Mouse (Mus musculus): ENCODE data around the gene Map2k6. TPM values are rescaled to one million over a fixed set of nuclear protein-coding genes. Genes with fewer than 3 reads are reported as not detected.

Gene Map2k6
- polyA plus RNA-seq, 1 experiment from 2014 or later: 27.3 TPM

DNA sequence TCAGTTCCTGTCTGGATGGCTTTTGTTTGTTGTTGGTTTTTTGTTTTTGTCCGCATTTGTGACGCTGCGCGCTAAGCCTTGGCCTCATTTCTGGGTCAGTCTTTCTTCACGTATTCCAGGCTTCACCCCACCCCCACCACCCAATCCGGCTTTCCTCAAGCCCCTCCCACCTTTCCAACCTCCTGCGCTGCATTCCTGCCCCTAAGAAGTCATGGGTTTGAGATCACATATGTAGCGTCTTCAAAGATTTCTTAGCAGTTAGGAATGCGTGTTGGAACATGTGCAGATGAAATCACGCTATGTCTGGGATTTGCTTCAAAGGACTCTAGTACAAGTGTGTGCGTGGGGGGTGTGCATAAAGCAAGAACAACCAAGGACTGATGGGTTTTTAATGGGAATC is 50.3 kb downstream of the Map2k6 start:
- no peak overlapping the region for H3K4me3 ChIP-seq (ENCODE audit: low read depth, low read length)
- ATAC-seq (ENCODE audit: insufficient number of reproducible peaks, insufficient read depth, low FRiP score, low read depth): no peak
- no peak overlapping the region for H3K9ac ChIP-seq (replicated peaks; ENCODE audit: low read depth, low read length)
- no peaks in the 10 kb centered on the region for H3K27me3 ChIP-seq (ENCODE audit: control insufficient read depth, insufficient read depth, low read length)
- peak overlapping the region; percentile 32 for H3K4me2 ChIP-seq (replicated peaks; ENCODE audit: low read depth, low read length)
- H3K27ac ChIP-seq (ENCODE audit: low read length): no peak overlapping the region
- H3K36me3 ChIP-seq (ENCODE audit: control insufficient read depth, insufficient read depth, low read length): no peaks in the 10 kb centered on the region
- 25% methylated on average over 11 of the region's 11 CpGs for WGBS
- no peaks in the 10 kb centered on the region for H3K9me3 ChIP-seq (ENCODE audit: control insufficient read depth, low read depth, low read length)
- H3K4me1 ChIP-seq (ENCODE audit: control insufficient read depth, insufficient read depth, low read length): peaks cover 33% of the 10 kb centered on the region

DNA sequence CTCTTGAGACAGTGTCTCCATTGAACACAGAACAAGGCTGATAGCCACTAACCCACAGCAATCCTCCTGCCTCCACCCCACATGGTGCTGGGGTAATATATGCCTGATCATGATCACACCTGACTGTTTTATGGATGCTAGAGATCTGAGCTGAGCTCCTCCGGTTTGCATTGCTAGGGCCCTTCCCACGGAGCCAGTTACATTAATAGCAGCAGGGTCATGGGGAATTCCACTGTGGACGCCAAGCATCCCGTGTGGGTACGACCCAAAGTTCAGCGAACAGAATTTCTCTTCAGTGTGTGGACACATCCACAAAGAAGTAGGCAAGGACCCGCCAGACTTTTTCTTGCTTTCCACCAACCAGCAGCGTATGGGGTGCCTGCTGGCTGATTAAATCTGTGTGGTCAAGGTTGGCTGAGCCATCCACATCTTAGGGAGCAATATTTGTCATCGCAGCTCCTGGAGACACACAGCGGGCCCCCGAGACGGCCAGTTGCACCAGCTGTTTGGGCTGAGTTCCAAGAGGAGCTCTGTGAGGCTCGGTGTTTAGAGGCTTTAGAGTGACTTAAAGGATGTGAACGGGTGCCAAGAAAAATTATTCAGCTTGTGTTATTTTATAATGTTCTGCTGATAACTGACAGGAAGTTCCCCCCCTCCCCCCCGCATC is 51.3 kb downstream of the Map2k6 start:
- Histone ChIP-seq H3K27me3 (ENCODE audit: control insufficient read depth, insufficient read depth, low read length) (no peaks in the 10 kb centered on the region), H3K9me3 (ENCODE audit: control insufficient read depth, low read depth, low read length) (no peaks in the 10 kb centered on the region), H3K4me3 (ENCODE audit: low read depth, low read length) (no peak overlapping the region), H3K27ac (ENCODE audit: low read length) (no peak overlapping the region), H3K36me3 (ENCODE audit: control insufficient read depth, insufficient read depth, low read length) (no peaks in the 10 kb centered on the region), H3K4me1 (ENCODE audit: control insufficient read depth, insufficient read depth, low read length) (peaks cover 33% of the 10 kb centered on the region), H3K4me2 (replicated peaks; ENCODE audit: low read depth, low read length) (no peak overlapping the region), H3K9ac (replicated peaks; ENCODE audit: low read depth, low read length) (no peak overlapping the region)
- WGBS: 40% methylated on average over 15 of the region's 15 CpGs
- 0 out of 2 replicates have a peak, but pooled peaks have one; percentile 25 for ATAC-seq (ENCODE audit: insufficient number of reproducible peaks, insufficient read depth, low FRiP score, low read depth)

DNA sequence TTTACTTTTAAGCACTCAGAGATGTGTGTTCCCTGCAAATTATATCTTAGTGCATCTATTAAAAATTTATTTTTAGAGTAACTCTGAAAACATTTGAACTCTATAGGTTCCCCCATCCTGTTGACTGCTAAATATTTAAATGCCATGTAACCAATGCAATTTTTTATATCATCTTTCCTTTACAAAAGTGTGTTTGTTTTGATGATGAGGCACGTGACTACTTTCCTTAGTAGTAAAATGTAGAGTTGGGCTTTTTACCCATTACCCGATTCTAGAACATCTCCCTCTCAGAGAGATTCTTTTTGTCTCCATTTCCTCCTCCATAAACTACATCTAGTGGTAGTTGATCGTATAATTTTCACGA is 51.8 kb downstream of the Map2k6 start:
- no peak overlapping the region for H3K4me2 ChIP-seq (replicated peaks; ENCODE audit: low read depth, low read length)
- H3K27ac ChIP-seq (ENCODE audit: low read length): no peak overlapping the region
- H3K4me3 ChIP-seq (ENCODE audit: low read depth, low read length): no peak overlapping the region
- no peaks in the 10 kb centered on the region for H3K27me3 ChIP-seq (ENCODE audit: control insufficient read depth, insufficient read depth, low read length)
- H3K9me3 ChIP-seq (ENCODE audit: control insufficient read depth, low read depth, low read length): no peaks in the 10 kb centered on the region
- H3K9ac ChIP-seq (replicated peaks; ENCODE audit: low read depth, low read length): no peak overlapping the region
- ATAC-seq (ENCODE audit: insufficient number of reproducible peaks, insufficient read depth, low FRiP score, low read depth): no peak
- no peaks in the 10 kb centered on the region for H3K36me3 ChIP-seq (ENCODE audit: control insufficient read depth, insufficient read depth, low read length)
- peaks cover 33% of the 10 kb centered on the region for H3K4me1 ChIP-seq (ENCODE audit: control insufficient read depth, insufficient read depth, low read length)
- WGBS: 63% methylated on average over 4 of the region's 4 CpGs

DNA sequence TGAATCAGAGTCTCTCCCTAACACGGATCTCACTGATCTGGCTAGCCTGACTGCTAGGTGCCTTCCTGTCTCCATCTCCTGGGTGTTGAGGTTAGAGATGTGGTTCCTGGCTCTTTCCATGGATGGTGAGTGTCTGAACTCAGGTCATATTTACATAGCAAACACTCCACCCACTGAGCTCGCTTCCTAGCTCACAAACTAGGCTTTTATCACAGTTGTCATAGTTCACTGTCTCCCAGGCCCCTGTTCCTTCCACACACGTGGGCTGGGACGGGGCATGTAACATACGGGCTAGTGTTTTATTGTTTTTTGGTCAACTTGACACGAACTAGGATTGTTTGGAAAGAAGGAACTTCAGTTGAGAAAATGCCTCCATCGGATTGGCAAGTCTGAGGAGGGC is 52.7 kb downstream of the Map2k6 start:
- no peaks in the 10 kb centered on the region for H3K9me3 ChIP-seq (ENCODE audit: control insufficient read depth, low read depth, low read length)
- H3K36me3 ChIP-seq (ENCODE audit: control insufficient read depth, insufficient read depth, low read length): no peaks in the 10 kb centered on the region
- no peaks in the 10 kb centered on the region for H3K27me3 ChIP-seq (ENCODE audit: control insufficient read depth, insufficient read depth, low read length)
- peaks cover 33% of the 10 kb centered on the region for H3K4me1 ChIP-seq (ENCODE audit: control insufficient read depth, insufficient read depth, low read length)
- H3K27ac ChIP-seq (ENCODE audit: low read length): no peak overlapping the region
- H3K9ac ChIP-seq (replicated peaks; ENCODE audit: low read depth, low read length): no peak overlapping the region
- H3K4me3 ChIP-seq (ENCODE audit: low read depth, low read length): no peak overlapping the region
- no peak overlapping the region for H3K4me2 ChIP-seq (replicated peaks; ENCODE audit: low read depth, low read length)
- 56% methylated on average over 7 of the region's 7 CpGs for WGBS
- ATAC-seq (ENCODE audit: insufficient number of reproducible peaks, insufficient read depth, low FRiP score, low read depth): no peak

DNA sequence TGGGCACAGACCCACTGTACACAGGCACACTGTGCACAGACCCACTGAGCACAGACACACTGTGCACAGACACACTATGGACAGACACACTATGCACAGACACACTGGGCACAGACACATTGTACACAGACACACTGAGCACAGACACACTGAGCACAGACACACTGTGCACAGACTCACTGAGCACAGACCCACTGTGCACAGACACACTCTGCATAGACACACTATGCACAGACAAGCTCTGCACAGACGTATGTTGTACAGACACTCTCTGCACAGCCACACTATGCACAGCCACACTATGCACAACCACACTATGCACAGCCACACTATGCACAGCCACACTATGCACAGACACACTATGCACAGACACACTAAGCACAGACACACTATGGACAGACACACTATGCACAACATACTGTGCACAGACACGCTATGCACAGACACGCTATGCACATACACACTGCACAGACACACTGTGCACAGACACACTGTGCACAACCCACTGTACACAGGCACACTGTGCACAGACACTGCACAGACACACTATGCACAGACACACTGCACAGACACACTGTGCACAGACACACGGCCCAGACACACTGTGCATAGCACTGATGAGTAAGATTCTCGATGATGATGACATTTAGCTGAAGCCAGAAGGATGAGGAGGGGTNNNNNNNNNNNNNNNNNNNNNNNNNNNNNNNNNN is 54.7 kb downstream of the Map2k6 start:
- H3K27ac ChIP-seq (ENCODE audit: low read length): no peak overlapping the region
- H3K27me3 ChIP-seq (ENCODE audit: control insufficient read depth, insufficient read depth, low read length): no peaks in the 10 kb centered on the region
- no peaks in the 10 kb centered on the region for H3K36me3 ChIP-seq (ENCODE audit: control insufficient read depth, insufficient read depth, low read length)
- 91% methylated on average over 5 of the region's 5 CpGs for WGBS
- H3K4me1 ChIP-seq (ENCODE audit: control insufficient read depth, insufficient read depth, low read length): peaks cover 23% of the 10 kb centered on the region
- H3K9me3 ChIP-seq (ENCODE audit: control insufficient read depth, low read depth, low read length): no peaks in the 10 kb centered on the region
- no peak for ATAC-seq (ENCODE audit: insufficient number of reproducible peaks, insufficient read depth, low FRiP score, low read depth)
- no peak overlapping the region for H3K4me3 ChIP-seq (ENCODE audit: low read depth, low read length)
- H3K9ac ChIP-seq (replicated peaks; ENCODE audit: low read depth, low read length): no peak overlapping the region
- H3K4me2 ChIP-seq (replicated peaks; ENCODE audit: low read depth, low read length): no peak overlapping the region

DNA sequence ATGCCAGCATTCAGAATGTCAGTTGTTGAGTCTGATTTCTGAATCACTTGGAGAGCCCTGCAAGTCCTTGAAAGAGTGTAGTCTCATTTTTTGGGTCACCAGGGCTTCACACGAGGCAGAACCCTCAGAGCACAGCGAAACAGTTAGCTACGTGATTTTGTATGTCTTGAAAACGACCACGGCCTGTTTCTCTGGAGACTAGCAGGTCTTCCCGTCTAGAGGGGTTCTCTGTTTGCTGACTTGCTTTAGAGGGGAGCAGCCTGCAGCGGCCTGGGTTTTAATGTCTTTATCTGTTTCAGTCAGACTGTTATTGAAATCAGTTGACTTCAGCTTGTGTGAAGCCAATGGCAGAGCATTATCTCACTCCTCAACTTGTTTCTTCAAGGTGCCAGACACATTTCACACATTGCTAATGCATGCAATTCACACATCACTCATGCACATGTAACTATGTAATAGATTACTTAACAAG is 58.6 kb downstream of the Map2k6 start:
- ATAC-seq (ENCODE audit: insufficient number of reproducible peaks, insufficient read depth, low FRiP score, low read depth): no peak; the same call in 1 of the 2 replicates
- no peak overlapping the region for H3K4me3 ChIP-seq (ENCODE audit: low read depth, low read length)
- no peak overlapping the region for H3K4me2 ChIP-seq (replicated peaks; ENCODE audit: low read depth, low read length)
- no peaks in the 10 kb centered on the region for H3K9me3 ChIP-seq (ENCODE audit: control insufficient read depth, low read depth, low read length)
- H3K36me3 ChIP-seq (ENCODE audit: control insufficient read depth, insufficient read depth, low read length): no peaks in the 10 kb centered on the region
- H3K4me1 ChIP-seq (ENCODE audit: control insufficient read depth, insufficient read depth, low read length): 0 out of 2 replicates have a peak, but pooled peaks cover 9% of the 10 kb centered on the region
- 83% methylated on average over 7 of the region's 7 CpGs for WGBS
- H3K9ac ChIP-seq (replicated peaks; ENCODE audit: low read depth, low read length): no peak overlapping the region
- H3K27me3 ChIP-seq (ENCODE audit: control insufficient read depth, insufficient read depth, low read length): no peaks in the 10 kb centered on the region
- H3K27ac ChIP-seq (ENCODE audit: low read length): no peak overlapping the region

DNA sequence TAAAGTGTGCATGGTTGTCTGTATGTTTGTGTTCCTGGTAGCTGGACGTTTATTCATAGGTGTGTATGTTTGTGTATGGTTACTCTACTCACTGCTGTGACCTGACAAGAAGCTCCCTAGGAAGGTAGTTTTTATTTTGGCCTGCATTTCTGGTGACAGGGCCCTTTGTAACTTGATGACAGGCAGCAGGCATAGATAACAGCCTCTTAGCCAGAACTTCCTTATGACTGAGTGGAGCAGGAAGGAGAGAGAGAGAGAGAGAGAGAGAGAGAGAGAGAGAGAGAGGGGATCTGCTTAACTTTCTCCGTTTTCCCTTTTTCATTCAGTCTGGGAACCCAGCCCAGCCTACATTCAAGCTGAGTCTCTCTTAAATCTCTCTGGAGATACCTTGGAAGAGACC is 61.6 kb downstream of the Map2k6 start:
- Histone ChIP-seq H3K9me3 (ENCODE audit: control insufficient read depth, low read depth, low read length) (no peaks in the 10 kb centered on the region), H3K27ac (ENCODE audit: low read length) (no peak overlapping the region), H3K36me3 (ENCODE audit: control insufficient read depth, insufficient read depth, low read length) (no peaks in the 10 kb centered on the region), H3K9ac (replicated peaks; ENCODE audit: low read depth, low read length) (no peak overlapping the region), H3K4me2 (replicated peaks; ENCODE audit: low read depth, low read length) (no peak overlapping the region), H3K27me3 (ENCODE audit: control insufficient read depth, insufficient read depth, low read length) (no peaks in the 10 kb centered on the region), H3K4me1 (ENCODE audit: control insufficient read depth, insufficient read depth, low read length) (0 out of 2 replicates have a peak, but pooled peaks cover 9% of the 10 kb centered on the region), H3K4me3 (ENCODE audit: low read depth, low read length) (no peak overlapping the region)
- no peak for ATAC-seq (ENCODE audit: insufficient number of reproducible peaks, insufficient read depth, low FRiP score, low read depth)
- 34% methylated on average over 2 of the region's 2 CpGs for WGBS

DNA sequence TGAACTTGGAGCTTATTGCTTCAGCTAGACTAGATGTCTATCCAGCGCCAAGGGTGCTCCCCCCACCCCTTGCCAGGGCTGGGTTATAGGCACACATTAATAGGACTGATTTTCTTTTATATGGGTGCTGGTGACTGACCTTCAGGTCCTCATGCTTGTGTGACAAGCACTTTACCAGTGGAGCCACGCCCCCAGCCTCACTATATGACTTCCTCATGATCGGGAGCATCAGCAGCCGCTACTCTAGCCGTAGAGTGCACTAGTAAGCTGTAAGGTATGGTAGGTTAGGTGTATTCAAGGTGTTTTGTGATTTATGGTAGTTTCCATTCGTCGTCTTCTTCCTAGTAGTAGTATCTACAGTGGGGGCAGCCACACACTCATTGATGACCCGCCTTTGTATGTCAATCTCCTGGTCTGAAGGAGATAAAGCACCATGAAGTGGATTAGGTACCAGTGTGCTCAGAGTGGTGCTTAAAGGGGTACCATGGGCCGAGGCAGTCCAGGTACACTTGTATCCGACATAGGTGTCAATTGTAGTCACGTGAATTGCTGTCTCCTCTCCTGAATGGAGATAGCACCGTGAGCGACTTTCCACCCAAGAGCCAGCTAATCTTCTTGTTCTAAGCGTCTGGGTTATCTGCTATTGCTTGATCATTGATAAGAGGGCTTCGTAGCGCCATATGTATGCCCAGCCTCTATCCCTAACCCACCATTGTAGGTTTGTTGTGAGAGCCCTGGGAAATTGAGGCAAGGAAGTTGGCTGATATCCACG is 62.8 kb downstream of the Map2k6 start:
- no peak overlapping the region for H3K9ac ChIP-seq (replicated peaks; ENCODE audit: low read depth, low read length)
- H3K4me2 ChIP-seq (replicated peaks; ENCODE audit: low read depth, low read length): no peak overlapping the region
- no peaks in the 10 kb centered on the region for H3K36me3 ChIP-seq (ENCODE audit: control insufficient read depth, insufficient read depth, low read length)
- 95% methylated on average over 17 of the region's 17 CpGs for WGBS
- no peak for ATAC-seq (ENCODE audit: insufficient number of reproducible peaks, insufficient read depth, low FRiP score, low read depth)
- no peaks in the 10 kb centered on the region for H3K9me3 ChIP-seq (ENCODE audit: control insufficient read depth, low read depth, low read length)
- H3K27me3 ChIP-seq (ENCODE audit: control insufficient read depth, insufficient read depth, low read length): no peaks in the 10 kb centered on the region
- H3K4me1 ChIP-seq (ENCODE audit: control insufficient read depth, insufficient read depth, low read length): 0 out of 2 replicates have a peak, but pooled peaks cover 9% of the 10 kb centered on the region
- no peak overlapping the region for H3K4me3 ChIP-seq (ENCODE audit: low read depth, low read length)
- no peak overlapping the region for H3K27ac ChIP-seq (ENCODE audit: low read length)

Measured in stomach, embryonic 14.5 days (tissue).